Mouse (Mus musculus): ENCODE data around the gene Ppil1.
"Not testable (repeated sequence)": the region's sequence is repeated elsewhere in the genome, so short reads cannot be mapped to it uniquely, and the experiment has no call there.

Gene Ppil1

DNA sequence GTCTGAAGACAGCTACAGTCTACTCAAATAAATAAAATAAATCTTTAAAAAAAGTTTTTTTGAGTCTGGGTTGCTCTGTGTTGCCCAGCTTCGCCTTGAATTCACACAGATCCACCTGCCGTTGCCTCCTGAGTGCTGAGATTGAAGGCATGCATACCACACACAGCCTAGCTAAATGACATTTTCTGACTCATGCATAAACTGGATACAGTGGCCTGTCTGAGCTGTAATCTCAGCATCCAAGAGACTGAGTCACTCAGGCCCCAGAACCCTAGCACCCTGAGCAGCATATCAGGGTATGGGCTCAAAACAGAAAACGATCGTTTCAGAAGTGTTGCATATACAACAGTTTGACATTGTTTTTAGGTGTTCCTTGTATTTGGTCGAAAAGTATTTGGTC is 17.6 kb upstream of the Ppil1 start:
- peak; percentile 66 for DNase-seq (ENCODE audit: inconsistent ontology term)

DNA sequence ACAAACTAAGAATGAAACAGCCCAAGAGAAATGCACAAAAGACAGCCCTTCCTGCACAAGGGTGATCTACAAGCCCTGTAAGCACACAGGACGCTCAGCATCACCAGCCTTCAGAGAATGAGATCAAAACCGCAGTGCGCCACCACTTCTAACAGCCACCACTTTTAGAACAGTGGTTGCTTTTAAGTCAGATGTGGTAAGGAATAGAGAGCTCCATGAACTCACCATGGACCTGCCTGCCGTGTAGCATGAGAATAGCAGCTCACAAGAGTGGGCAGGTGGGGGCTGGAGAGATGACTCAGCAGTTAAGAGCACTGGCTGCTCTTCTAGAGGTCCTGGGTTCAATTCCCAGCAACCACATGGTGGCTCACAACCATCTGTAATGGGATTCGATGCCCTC is 16.4 kb upstream of the Ppil1 start:
- DNase-seq (ENCODE audit: inconsistent ontology term) = no peak

GRCm38 (mm10) chr17:29273889-29274288 is 9.9 kb upstream of the Ppil1 start:
- DNase-seq (ENCODE audit: inconsistent ontology term) = no peak

DNA sequence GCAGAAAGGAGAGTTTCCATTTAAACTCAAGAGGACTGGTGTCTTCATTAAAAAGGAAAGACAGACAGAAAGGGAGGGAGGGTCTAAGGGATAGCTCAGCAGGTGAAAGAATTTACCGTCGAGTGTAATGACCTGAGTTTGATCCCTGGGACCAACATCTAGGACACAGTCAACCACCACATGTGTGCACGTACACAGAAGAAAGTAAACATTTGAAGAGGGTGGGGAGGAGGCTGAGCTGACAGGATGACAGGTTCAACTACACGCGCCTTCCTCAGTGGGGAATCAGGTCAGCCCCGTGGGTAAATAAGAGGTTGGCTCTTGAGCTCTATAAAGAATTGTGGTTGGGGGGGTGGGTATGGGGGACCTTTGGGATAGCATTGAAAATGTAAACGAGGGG is 9.2 kb upstream of the Ppil1 start:
- DNase-seq (ENCODE audit: inconsistent ontology term) = no peak

- no peak for DNase-seq (ENCODE audit: inconsistent ontology term)
Measured at GRCm38 (mm10) chr17:29270148-29270698, 6.2 kb upstream of the Ppil1 start.

DNA sequence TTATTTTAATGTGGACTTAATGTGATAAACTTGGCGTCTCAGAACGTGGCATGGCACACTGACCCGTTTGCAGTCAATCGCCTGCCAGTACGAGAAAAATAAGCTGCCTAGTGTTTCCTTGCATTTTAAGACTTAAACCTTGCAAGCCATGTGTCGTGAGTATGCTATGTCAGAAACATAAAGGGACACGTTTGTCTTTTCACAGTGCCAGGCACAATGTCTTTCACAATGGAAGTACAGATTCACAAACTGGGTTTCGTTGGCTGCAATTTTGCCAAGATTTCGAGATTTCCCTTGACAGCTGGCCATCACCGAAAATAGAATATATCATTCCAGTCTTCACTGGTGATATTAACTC is 5.3 kb upstream of the Ppil1 start:
- no peak for DNase-seq (ENCODE audit: inconsistent ontology term)

DNA sequence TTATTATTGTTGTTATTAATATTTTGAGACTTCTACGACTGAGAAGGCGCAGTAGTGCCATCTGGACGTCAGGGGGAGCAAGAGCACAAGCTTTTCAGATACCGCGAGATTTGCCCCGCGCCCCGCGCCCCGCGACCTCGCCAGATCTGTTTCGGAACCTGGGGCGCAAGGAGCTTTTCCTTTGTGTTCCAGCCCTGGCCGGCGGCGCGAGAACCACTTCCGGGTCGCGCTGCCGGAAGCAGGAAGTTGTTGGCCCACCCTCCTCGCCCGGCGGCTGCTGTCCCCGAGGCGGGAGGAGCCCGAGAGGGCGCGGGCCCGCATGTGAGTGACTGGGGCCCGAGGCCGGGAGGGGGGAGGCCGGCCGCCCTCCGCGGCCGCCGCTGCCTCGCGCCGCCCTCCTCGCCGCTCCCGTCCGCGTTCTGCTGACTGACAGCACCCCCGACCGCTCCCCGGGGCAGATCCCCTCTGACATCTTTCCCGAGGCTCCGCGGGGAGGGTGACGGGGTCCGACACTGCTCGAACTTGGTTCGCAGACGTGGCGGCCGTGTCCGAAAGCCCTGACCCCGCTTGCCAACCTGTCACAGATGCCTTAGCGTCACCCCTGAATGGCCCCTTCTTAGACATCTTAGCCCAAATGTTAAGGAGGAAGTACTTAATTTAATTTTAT is 4.8 kb upstream of the Ppil1 start, which contains the start of gene BC004004:
TSS of gene BC004004 (plus strand) at position 107 of the 667 bp plus-strand sequence.
- DNase-seq (ENCODE audit: inconsistent ontology term) = peak; percentile 97

DNA sequence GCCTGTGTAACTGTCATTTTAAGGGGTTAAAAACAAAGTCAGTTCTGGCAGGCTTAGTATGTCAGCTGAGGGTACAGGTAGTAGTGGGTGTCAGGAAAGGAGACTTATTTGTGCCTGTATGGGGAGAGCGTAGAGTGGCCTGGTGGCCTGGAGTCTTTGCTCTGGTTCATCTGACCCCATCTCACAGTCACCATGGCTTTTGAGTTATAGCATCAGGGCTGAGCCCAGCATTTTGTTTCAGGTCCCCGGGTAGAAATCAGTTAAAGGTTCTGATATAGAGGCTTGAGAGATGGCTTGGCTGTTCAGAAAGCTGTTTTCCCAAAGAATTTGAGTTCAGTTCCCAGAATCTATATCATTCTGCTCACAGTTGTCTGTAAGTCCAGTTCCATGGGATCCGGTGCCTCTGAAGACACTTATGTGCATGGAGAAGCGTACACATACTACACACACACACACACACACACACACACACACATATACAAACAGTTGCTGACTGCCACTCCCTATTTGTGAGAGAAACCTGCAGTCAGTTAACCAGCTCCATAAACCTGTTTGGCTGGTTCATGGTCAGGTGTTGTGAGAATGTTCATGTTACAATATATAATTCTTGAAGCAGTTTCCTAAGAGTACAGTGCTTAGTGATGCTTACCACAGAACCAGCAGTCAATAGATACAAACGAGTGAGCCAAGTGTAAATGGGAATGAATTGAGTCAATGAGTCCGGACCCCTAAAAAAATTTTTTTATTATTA is 4.1 kb upstream of the Ppil1 start:
- DNase-seq (ENCODE audit: inconsistent ontology term) = peak; percentile 15

DNA sequence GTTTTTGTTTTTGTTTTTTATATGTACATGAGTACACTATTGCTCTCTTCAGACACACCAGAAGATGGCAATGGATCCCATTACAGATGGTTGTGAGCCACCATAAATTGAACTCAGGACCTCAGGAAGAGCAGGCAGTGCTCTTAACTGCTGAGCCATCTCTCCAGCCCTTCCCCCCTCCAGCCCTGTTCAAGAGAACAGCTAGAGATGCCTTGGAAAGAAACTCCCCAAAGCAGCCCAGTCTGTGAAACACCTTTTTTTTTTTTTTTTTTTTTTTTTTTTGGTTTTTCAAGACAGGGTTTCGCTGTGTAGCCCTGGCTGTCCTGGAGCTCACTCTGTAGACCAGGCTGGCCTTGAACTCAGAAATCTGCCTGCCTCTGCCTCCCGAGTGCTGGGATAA is 3.1 kb upstream of the Ppil1 start:
- DNase-seq (ENCODE audit: inconsistent ontology term) = not testable (repeated sequence)

- no peak for DNase-seq (ENCODE audit: inconsistent ontology term)
Measured at GRCm38 (mm10) chr17:29264760-29265159, 774 bp upstream of the Ppil1 start.

- DNase-seq (ENCODE audit: inconsistent ontology term) = peak; percentile 44
Measured at GRCm38 (mm10) chr17:29263417-29263816, 569 bp downstream of the Ppil1 start.

DNA sequence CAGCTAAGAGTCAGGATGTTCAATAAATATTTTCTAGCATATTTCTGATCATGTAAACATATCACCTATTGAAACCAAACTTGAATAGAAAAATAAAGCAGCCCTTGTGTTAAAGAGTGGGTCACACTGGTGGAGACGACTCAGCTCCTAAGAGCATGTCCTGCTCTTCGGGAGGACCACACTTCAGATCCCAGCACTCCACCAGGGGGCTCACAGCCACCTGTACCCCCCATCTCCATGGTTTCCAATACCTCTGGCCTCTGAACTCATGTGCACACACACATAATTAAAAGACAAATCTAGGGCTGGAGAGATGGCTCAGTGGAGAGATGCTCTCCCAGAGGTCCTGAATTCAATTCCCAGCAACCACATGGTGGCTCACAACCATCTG is 1.7 kb downstream of the Ppil1 start:
- DNase-seq (ENCODE audit: inconsistent ontology term) = no peak

GRCm38 (mm10) chr17:29261603-29262258 is 2.3 kb downstream of the Ppil1 start:
- no peak for DNase-seq (ENCODE audit: inconsistent ontology term)

DNA sequence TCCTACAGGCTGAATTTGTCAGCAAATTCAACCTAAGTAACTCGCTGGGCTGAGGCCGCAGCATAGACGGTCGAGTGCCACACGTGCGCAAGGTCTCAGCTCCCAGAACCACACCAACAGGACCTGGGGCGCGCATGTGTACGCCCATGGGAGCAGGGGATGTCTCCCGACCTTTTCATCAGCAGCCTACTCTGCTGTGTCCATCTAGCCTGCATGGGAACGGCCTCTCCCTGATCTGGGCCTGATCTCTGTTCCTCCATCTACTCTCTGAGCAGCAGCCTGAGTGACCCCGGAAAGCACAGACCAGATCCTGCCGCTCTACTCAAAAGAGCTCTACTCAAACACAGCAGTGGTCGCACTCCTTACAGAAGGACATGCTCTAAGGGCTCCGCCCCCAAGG is 3.5 kb downstream of the Ppil1 start:
- no peak for DNase-seq (ENCODE audit: inconsistent ontology term)

- peak; percentile 63 for DNase-seq (ENCODE audit: inconsistent ontology term)
Measured at GRCm38 (mm10) chr17:29259489-29259888, 4.5 kb downstream of the Ppil1 start.

- DNase-seq (ENCODE audit: inconsistent ontology term) = no peak
Measured at GRCm38 (mm10) chr17:29258921-29259320, 5.1 kb downstream of the Ppil1 start.

GRCm38 (mm10) chr17:29258025-29258558 is 5.9 kb downstream of the Ppil1 start:
- DNase-seq (ENCODE audit: inconsistent ontology term) = no peak

GRCm38 (mm10) chr17:29257001-29257511 is 6.9 kb downstream of the Ppil1 start:
- DNase-seq (ENCODE audit: inconsistent ontology term) = no peak

DNA sequence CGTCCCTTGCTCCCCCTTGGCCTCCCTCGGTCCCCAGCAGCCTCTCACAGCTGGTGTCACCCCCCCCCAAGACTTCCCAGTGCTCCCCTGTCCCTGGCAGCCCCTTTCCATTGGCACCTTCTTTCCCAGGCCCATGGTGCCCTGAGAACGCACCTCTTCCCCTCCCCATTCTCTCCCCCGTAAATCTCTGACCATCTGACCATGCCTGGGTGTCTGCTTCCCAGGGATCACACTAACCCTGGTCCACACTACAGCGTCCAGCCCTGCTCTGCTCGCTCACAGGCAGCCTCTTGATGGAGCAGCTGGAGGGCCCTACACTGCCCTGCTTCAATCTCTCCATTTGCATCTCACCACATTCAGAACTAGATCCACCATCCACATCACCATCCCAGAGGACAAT is 7.5 kb downstream of the Ppil1 start:
- no peak for DNase-seq (ENCODE audit: inconsistent ontology term)

GRCm38 (mm10) chr17:29254784-29255183 is 9.2 kb downstream of the Ppil1 start:
- DNase-seq (ENCODE audit: inconsistent ontology term) = not testable (repeated sequence)

GRCm38 (mm10) chr17:29253684-29254083 is 10.3 kb downstream of the Ppil1 start:
- DNase-seq (ENCODE audit: inconsistent ontology term) = no peak

DNA sequence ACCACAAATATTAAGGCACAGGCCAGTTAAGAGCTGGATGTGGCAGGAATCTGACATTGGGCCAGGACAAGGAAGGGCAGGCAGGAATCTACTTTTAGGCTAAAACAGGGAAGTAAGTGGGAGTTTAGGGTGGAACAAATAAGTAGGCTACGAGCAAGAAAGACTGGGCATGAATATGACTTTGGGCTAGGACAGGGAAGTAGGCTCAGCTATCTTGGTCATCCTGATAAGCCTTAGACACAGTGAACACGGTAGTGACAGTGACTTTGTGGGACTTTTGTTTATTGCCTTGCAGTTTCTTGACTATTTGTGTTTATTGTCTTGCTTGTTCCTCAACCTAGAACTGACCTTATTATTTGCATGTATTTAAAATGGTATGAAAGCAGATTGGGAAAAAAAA is 10.8 kb downstream of the Ppil1 start:
- DNase-seq (ENCODE audit: inconsistent ontology term) = no peak

All from Muller cell, postnatal 12 days (primary cell).